Mouse (Mus musculus): Measurements from ENCODE around the gene Prdm16.
A peak's percentile ranks its signal among the peaks of the same experiment; 100 is the strongest.

Prdm16 gene

GRCm38 (mm10) chr4:154639591-154640442, 3.1 kb upstream of the Prdm16 start:
- no peak for DNase-seq (ENCODE audit: low spot score)

GRCm38 (mm10) chr4:154639126-154639525, 2.5 kb upstream of the Prdm16 start:
- DNase-seq (ENCODE audit: low spot score), result peak; percentile 74

- no peak for DNase-seq (ENCODE audit: low spot score)
These were observed 1.7 kb upstream of the Prdm16 start for GRCm38 (mm10) chr4:154638320-154638886.

- DNase-seq (ENCODE audit: low spot score), result no peak
These were observed 1.0 kb upstream of the Prdm16 start for GRCm38 (mm10) chr4:154637468-154638319.

- peak; percentile 83 for DNase-seq (ENCODE audit: low spot score)
These were observed 630 bp downstream of the Prdm16 start for GRCm38 (mm10) chr4:154636053-154636433.

- peak; percentile 65 for DNase-seq (ENCODE audit: low spot score)
These were observed 1.2 kb downstream of the Prdm16 start for GRCm38 (mm10) chr4:154635241-154636052.

- peak; percentile 69 for DNase-seq (ENCODE audit: low spot score)
These were observed 2.0 kb downstream of the Prdm16 start for GRCm38 (mm10) chr4:154634470-154635240.

GRCm38 (mm10) chr4:154634001-154634400, 2.7 kb downstream of the Prdm16 start:
- DNase-seq (ENCODE audit: low spot score), result no peak

- DNase-seq (ENCODE audit: low spot score), result no peak
These were observed 3.6 kb downstream of the Prdm16 start for GRCm38 (mm10) chr4:154632800-154633764.

- no peak for DNase-seq (ENCODE audit: low spot score)
These were observed 5.9 kb downstream of the Prdm16 start for GRCm38 (mm10) chr4:154630763-154631162.

- no peak for DNase-seq (ENCODE audit: low spot score)
These were observed 9.1 kb downstream of the Prdm16 start for GRCm38 (mm10) chr4:154627419-154628142.

GRCm38 (mm10) chr4:154626282-154626681, 10.4 kb downstream of the Prdm16 start:
- no peak for DNase-seq (ENCODE audit: low spot score)

GRCm38 (mm10) chr4:154625710-154626109, 11.0 kb downstream of the Prdm16 start:
- DNase-seq (ENCODE audit: low spot score), result no peak

GRCm38 (mm10) chr4:154623241-154623640, 13.4 kb downstream of the Prdm16 start:
- no peak for DNase-seq (ENCODE audit: low spot score)

- DNase-seq (ENCODE audit: low spot score), result no peak
These were observed 14.2 kb downstream of the Prdm16 start for GRCm38 (mm10) chr4:154622521-154622920.

- no peak for DNase-seq (ENCODE audit: low spot score)
These were observed 25.5 kb downstream of the Prdm16 start for GRCm38 (mm10) chr4:154611167-154611566.

- no peak for DNase-seq (ENCODE audit: low spot score)
These were observed 28.9 kb downstream of the Prdm16 start for GRCm38 (mm10) chr4:154607724-154608123.

GRCm38 (mm10) chr4:154604442-154604830, 32.2 kb downstream of the Prdm16 start:
- DNase-seq (ENCODE audit: low spot score), result no peak
